Mouse (Mus musculus) limb, embryonic 14.5 days (tissue): Measurements from ENCODE around the gene Nr5a2. TPM values are rescaled to one million over a fixed set of nuclear protein-coding genes. Genes with fewer than 3 reads are reported as not detected.

ENCODE experiments used
- ATAC-seq: fragments of 200-750 bp; cut with Nextera tagmentation; 2 replicates; pipeline ENCODE4 v1.8.0; 2017; ENCODE audit warnings: low read depth, moderate number of reproducible peaks, moderate TSS enrichment; ENCODE audit not compliant: low FRiP score
- DNase-seq: peaks from one replicate; pipeline ENCODE4 v3.0.0-alpha.2; 2015; ENCODE audit warnings: low spot score
- H3K27ac ChIP-seq: fragments of 300-500 bp; sonication (generic); replicated peaks from 2 replicates; pipeline ENCODE4 v1.5.1; 2014; ENCODE audit warnings: low read depth, mild to moderate bottlenecking, low read length, moderate library complexity, mixed read lengths
- H3K27me3 ChIP-seq: fragments of 300-500 bp; sonication (generic); 2 replicates; pipeline ENCODE4 v1.6.1; 2014; ENCODE audit warnings: low read length, mixed read lengths; ENCODE audit not compliant: control insufficient read depth, insufficient read depth
- H3K36me3 ChIP-seq: fragments of 300-500 bp; sonication (generic); 2 replicates; pipeline ENCODE4 v1.6.1; 2014; ENCODE audit warnings: mild to moderate bottlenecking, low read length, moderate library complexity, mixed read lengths; ENCODE audit not compliant: control insufficient read depth, insufficient read depth
- H3K4me1 ChIP-seq: fragments of 300-500 bp; sonication (generic); 2 replicates; pipeline ENCODE4 v1.6.1; 2014; ENCODE audit warnings: antibody characterized with exemption, low read length, mixed read lengths; ENCODE audit not compliant: control insufficient read depth, insufficient read depth
- H3K4me2 ChIP-seq: fragments of 300-500 bp; sonication (generic); replicated peaks from 2 replicates; pipeline ENCODE4 v1.6.1; 2014; ENCODE audit warnings: low read depth, mild to moderate bottlenecking, low read length, moderate library complexity; ENCODE audit not compliant: severe bottlenecking
- H3K4me3 ChIP-seq: fragments of 300-500 bp; sonication (generic); replicated peaks from 2 replicates; pipeline ENCODE4 v1.5.1; 2014; ENCODE audit warnings: low read length
- H3K9ac ChIP-seq: fragments of 300-500 bp; sonication (generic); 2 replicates; pipeline ENCODE4 v1.6.1; 2014; ENCODE audit warnings: mild to moderate bottlenecking, low read depth, low read length, moderate library complexity; ENCODE audit not compliant: severe bottlenecking
- H3K9me3 ChIP-seq: fragments of 300-500 bp; sonication (generic); 2 replicates; pipeline ENCODE4 v1.6.1; 2016; ENCODE audit warnings: low read length; ENCODE audit not compliant: control insufficient read depth
- POLR2A ChIP-seq: fragments of 200-500 bp; IDR thresholded peaks from 2 replicates; pipeline ENCODE4 v1.8.0; 2012; ENCODE audit warnings: inconsistent platforms, mild to moderate bottlenecking, moderate library complexity, borderline replicate concordance; ENCODE audit not compliant: insufficient read depth, insufficient read length; ENCODE audit errors: extremely low read depth
- WGBS: fragments of 180-500 bp; shearing (Covaris S2); extraction: QIAGEN DNeasy Blood & Tissue Kit; methylation state at CpG from one replicate; pipeline ENCODE4 v1.1.7; 2014; 5-methylcytosine and 5-hydroxymethylcytosine counted together
- polyA plus RNA-seq, 2 experiments: library from polyadenylated mRNA; depleted of rRNA in 1 of 2; stranded (reverse) in 1 of 2; unstranded in 1 of 2; fragments of >200 nt; fragmentation: Nextera tagmentation in 1 of 2; extraction: Ambion mirVana in 1 of 2; gene quantifications; 2 replicates each; pipeline versions ENCODE4 v1.2.1 to v1.2.3; 2012 to 2014

The Nr5a2 gene
- polyA plus RNA-seq, 2 experiments: 1.0 to 1.1 TPM

GRCm38 (mm10) chr1:136910741-136911593, 49.3 kb downstream of the Nr5a2 start:
- TF ChIP-seq POLR2A: no peak
- Histone ChIP-seq H3K36me3 (no peaks in the 10 kb centered on the region), H3K4me1 (no peaks in the 10 kb centered on the region), H3K9me3 (no peaks in the 10 kb centered on the region), H3K9ac (no peak overlapping the region), H3K27ac (no peak overlapping the region), H3K4me3 (no peak overlapping the region), H3K27me3 (no peaks in the 10 kb centered on the region), H3K4me2 (no peak overlapping the region)
- DNase-seq (no peak), ATAC-seq (no peak)
- 68% methylated on average over 12 of the region's 12 CpGs for WGBS

GRCm38 (mm10) chr1:136910144-136910543, 50.1 kb downstream of the Nr5a2 start:
- 88% methylated on average over 12 of the region's 12 CpGs for WGBS
- H3K9ac ChIP-seq: no peak overlapping the region
- ATAC-seq: no peak

GRCm38 (mm10) chr1:136909494-136910037, 50.7 kb downstream of the Nr5a2 start:
- H3K9me3 ChIP-seq: no peaks in the 10 kb centered on the region
- no peak for TF ChIP-seq POLR2A
- no peak overlapping the region for H3K4me3 ChIP-seq
- H3K27me3 ChIP-seq: no peaks in the 10 kb centered on the region
- H3K4me2 ChIP-seq: no peak overlapping the region
- DNase-seq (no peak), ATAC-seq (no peak)
- no peaks in the 10 kb centered on the region for H3K4me1 ChIP-seq
- H3K36me3 ChIP-seq: no peaks in the 10 kb centered on the region
- H3K27ac ChIP-seq: no peak overlapping the region
- WGBS: 77% methylated on average over 6 of the region's 6 CpGs
- H3K9ac ChIP-seq: no peak overlapping the region

More at GRCm38 (mm10) chr1:136910144-136910543, 50.1 kb downstream of the Nr5a2 start:
- no peak for TF ChIP-seq POLR2A
- Histone ChIP-seq H3K27me3 (no peaks in the 10 kb centered on the region), H3K9me3 (no peaks in the 10 kb centered on the region), H3K36me3 (no peaks in the 10 kb centered on the region), H3K4me2 (no peak overlapping the region), H3K27ac (no peak overlapping the region), H3K4me1 (no peaks in the 10 kb centered on the region), H3K4me3 (no peak overlapping the region)
- DNase-seq: no peak

GRCm38 (mm10) chr1:136898130-136898529, 62.1 kb downstream of the Nr5a2 start:
- WGBS: 85% methylated on average over 4 of the region's 4 CpGs
- Histone ChIP-seq H3K9me3 (no peaks in the 10 kb centered on the region), H3K4me2 (no peak overlapping the region), H3K27me3 (no peaks in the 10 kb centered on the region), H3K36me3 (no peaks in the 10 kb centered on the region), H3K27ac (no peak overlapping the region), H3K9ac (no peak overlapping the region), H3K4me3 (no peak overlapping the region), H3K4me1 (no peaks in the 10 kb centered on the region)
- no peak for TF ChIP-seq POLR2A
- DNase-seq (no peak), ATAC-seq (no peak)

- Histone ChIP-seq H3K36me3 (no peaks in the 10 kb centered on the region), H3K27me3 (no peaks in the 10 kb centered on the region), H3K4me2 (no peak overlapping the region), H3K4me3 (no peak overlapping the region), H3K27ac (no peak overlapping the region), H3K9ac (no peak overlapping the region), H3K9me3 (no peaks in the 10 kb centered on the region), H3K4me1 (no peaks in the 10 kb centered on the region)
- TF ChIP-seq POLR2A: no peak
- DNase-seq (no peak), ATAC-seq (no peak)
- WGBS: 38% methylated on average over 6 of the region's 6 CpGs
Observed at GRCm38 (mm10) chr1:136896351-136896750, 63.9 kb downstream of the Nr5a2 start.
